Mouse (Mus musculus) layer of hippocampus, adult 11-12 months (tissue): ENCODE results near the gene Ctsm.
"Not testable (repeated sequence)": the region's sequence is repeated elsewhere in the genome, so short reads cannot be mapped to it uniquely, and the experiment has no call there.

ENCODE experiments used
- DNase-seq: peaks from one replicate; pipeline ENCODE4 v3.0.0; 2022; ENCODE audit warnings: low spot score

The Ctsm gene

DNA sequence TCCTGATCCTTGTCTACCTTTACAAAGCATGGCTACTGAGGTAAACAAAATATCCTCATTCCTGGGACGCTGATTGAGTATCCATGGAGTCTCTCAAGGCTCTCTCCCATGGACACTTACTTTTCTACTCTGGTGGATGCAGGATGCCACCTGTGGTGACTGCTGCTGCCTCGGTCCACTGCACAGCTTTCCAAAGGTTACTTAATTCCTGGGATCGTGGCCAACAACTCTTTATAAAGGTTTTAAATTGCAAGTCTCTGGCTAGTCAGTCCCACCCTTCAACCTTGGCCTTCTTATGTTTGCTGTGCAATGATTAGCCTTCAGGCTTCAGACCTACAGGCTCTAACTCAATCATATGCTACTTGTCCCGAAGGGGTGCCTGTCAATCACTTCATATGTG lies at the start of gene Ctsm:
Gene Ctsm (minus strand): TSS at position 209 of the 400 bp plus-strand sequence.
- no peak for DNase-seq

GRCm38 (mm10) chr13:61570027-61570426 lies 28.4 kb upstream of the Ctsm start, which contains the start of gene Cts3:
TSS of gene Cts3 (minus strand) at chr13:61570127.
- DNase-seq, result no peak

DNA sequence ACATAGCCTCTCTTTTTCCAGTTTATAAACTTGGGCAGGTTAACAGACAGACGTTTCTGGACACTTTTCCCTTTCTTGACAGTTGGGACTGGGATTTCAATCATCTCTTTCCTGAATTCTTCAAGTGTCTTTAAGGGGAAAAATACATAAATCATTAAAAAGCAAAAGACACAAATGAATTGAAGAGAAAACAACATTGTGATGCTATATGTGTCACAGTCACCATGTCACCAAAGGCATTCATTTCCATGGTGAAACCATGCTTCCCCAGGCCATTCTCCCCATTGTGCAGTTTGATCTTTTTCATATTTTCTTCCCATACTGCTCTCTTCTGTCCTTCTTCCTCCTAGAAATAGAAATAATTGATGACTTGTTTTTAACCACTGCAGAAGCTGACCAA lies 26.4 kb upstream of the Ctsm start, which contains the start of gene Gm49352:
Gene Gm49352 (minus strand): TSS at position 101 of the 400 bp plus-strand sequence.
- DNase-seq, result not testable (repeated sequence)
